Mouse (Mus musculus): ENCODE measurements around the gene Mob1a. TPM values are rescaled to one million over a fixed set of nuclear protein-coding genes. Genes with fewer than 3 reads are reported as not detected.

Mob1a gene
- polyA plus RNA-seq (2015; fragmentation: Nextera tagmentation; extraction: Ambion mirVana) = 27.3 and 27.6 TPM in 2 replicates

GRCm38 (mm10) chr6:83325525-83326393 lies at the start of gene Mob1a, which contains the start of gene Mthfd2:
Gene Mob1a (plus strand): TSS chr6:83326016.
Gene Mthfd2 (minus strand): TSS chr6:83325908.
- Histone ChIP-seq H3K27me3 (no peaks in the 10 kb centered on the region; the same call in 1 of the 2 replicates), H3K4me1 (replicated peaks) (peaks cover 28% of the 10 kb centered on the region), H3K9ac (peak within 1 kb of the TSS; percentile 95), H3K4me3 (peak within 1 kb of the TSS; percentile 91), H3K36me3 (peaks cover 18% of the 10 kb centered on the region), H3K4me2 (peak within 1 kb of the TSS; percentile 71), H3K9me3 (no peaks in the 10 kb centered on the region), H3K27ac (peak within 1 kb of the TSS; percentile 93)
- 2% methylated on average over 46 of the region's 65 CpGs for WGBS
- peak; percentile 99 for ATAC-seq (ENCODE audit: low FRiP score)

- Histone ChIP-seq H3K4me1 (replicated peaks) (no peaks in the 10 kb centered on the region), H3K4me2 (no peak overlapping the region), H3K9ac (no peak overlapping the region), H3K4me3 (no peak overlapping the region), H3K36me3 (no peaks in the 10 kb centered on the region), H3K9me3 (no peaks in the 10 kb centered on the region), H3K27me3 (0 out of 2 replicates have a peak, but pooled peaks cover 11% of the 10 kb centered on the region), H3K27ac (no peak overlapping the region)
- ATAC-seq (ENCODE audit: low FRiP score) = no peak
- 73% methylated on average over 13 of the region's 13 CpGs for WGBS
Observed at GRCm38 (mm10) chr6:83277151-83277550, 48.7 kb upstream of the Mob1a start.

- H3K4me3 ChIP-seq = no peak overlapping the region
- no peaks in the 10 kb centered on the region for H3K36me3 ChIP-seq
- ATAC-seq (ENCODE audit: low FRiP score) = no peak
- H3K27ac ChIP-seq = no peak overlapping the region
- no peaks in the 10 kb centered on the region for H3K4me1 ChIP-seq (replicated peaks)
- no peak overlapping the region for H3K4me2 ChIP-seq
- no peak overlapping the region for H3K9ac ChIP-seq
- H3K27me3 ChIP-seq = 0 out of 2 replicates have a peak, but pooled peaks cover 11% of the 10 kb centered on the region
- H3K9me3 ChIP-seq = no peaks in the 10 kb centered on the region
- WGBS = 24% methylated on average over 2 of the region's 2 CpGs
Observed at GRCm38 (mm10) chr6:83278881-83279280, 46.9 kb upstream of the Mob1a start.

DNA sequence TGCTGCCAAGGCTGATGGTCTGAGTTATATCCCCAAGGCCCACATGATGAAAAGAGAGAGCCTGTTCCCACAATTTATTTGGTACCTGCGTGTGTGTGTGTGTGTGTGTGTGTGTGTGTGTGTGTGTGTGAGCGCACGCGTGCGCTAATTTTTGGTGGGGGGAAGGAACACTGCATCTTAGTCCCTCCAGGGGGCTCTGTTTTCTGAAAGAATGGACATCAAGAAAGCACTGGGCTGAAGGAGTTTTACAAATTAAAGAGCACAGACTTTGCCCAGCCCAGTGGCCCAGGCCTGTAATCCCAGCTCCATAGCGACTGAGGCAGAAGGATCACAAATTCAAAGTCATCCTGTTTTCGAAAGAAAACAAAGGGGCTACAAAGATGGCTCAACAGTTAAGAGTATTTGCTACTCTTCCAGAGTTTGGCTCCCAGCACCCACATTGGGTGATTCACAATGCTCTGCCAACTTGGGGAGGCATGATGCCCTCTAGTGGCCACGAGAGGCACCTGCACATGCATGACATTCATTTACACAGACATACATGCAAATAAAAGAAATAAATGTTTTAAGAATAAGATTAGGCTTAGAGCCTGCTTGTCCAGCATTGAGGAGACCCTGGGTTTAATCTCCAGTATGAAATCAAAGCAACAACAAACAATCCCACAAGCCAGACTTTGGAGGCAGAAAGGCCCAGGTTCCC lies 45.4 kb upstream of the Mob1a start:
- no peaks in the 10 kb centered on the region for H3K4me1 ChIP-seq (replicated peaks)
- H3K9me3 ChIP-seq = no peaks in the 10 kb centered on the region
- H3K4me3 ChIP-seq = no peak overlapping the region
- ATAC-seq (ENCODE audit: low FRiP score) = no peak
- no peak overlapping the region for H3K9ac ChIP-seq
- no peaks in the 10 kb centered on the region for H3K36me3 ChIP-seq
- H3K4me2 ChIP-seq = no peak overlapping the region
- H3K27ac ChIP-seq = no peak overlapping the region
- WGBS = 75% methylated on average over 8 of the region's 8 CpGs
- 0 out of 2 replicates have a peak, but pooled peaks cover 11% of the 10 kb centered on the region for H3K27me3 ChIP-seq

GRCm38 (mm10) chr6:83300447-83301229 lies 25.2 kb upstream of the Mob1a start:
- Histone ChIP-seq H3K4me3 (no peak overlapping the region), H3K36me3 (peaks cover 12% of the 10 kb centered on the region), H3K9ac (no peak overlapping the region), H3K4me1 (replicated peaks) (no peaks in the 10 kb centered on the region), H3K4me2 (no peak overlapping the region), H3K9me3 (no peaks in the 10 kb centered on the region), H3K27ac (no peak overlapping the region), H3K27me3 (no peaks in the 10 kb centered on the region)
- 83% methylated on average over 7 of the region's 7 CpGs for WGBS
- ATAC-seq (ENCODE audit: low FRiP score) = no peak

- H3K27me3 ChIP-seq = no peaks in the 10 kb centered on the region
- peaks cover 18% of the 10 kb centered on the region for H3K36me3 ChIP-seq
- no peaks in the 10 kb centered on the region for H3K9me3 ChIP-seq
- H3K9ac ChIP-seq = no peak overlapping the region
- H3K4me2 ChIP-seq = no peak overlapping the region
- 83% methylated on average over 2 of the region's 2 CpGs for WGBS
- no peak overlapping the region for H3K4me3 ChIP-seq
- ATAC-seq (ENCODE audit: low FRiP score) = no peak
- no peak overlapping the region for H3K27ac ChIP-seq
- H3K4me1 ChIP-seq (replicated peaks) = no peaks in the 10 kb centered on the region
Observed at GRCm38 (mm10) chr6:83301294-83301693, 24.5 kb upstream of the Mob1a start.

DNA sequence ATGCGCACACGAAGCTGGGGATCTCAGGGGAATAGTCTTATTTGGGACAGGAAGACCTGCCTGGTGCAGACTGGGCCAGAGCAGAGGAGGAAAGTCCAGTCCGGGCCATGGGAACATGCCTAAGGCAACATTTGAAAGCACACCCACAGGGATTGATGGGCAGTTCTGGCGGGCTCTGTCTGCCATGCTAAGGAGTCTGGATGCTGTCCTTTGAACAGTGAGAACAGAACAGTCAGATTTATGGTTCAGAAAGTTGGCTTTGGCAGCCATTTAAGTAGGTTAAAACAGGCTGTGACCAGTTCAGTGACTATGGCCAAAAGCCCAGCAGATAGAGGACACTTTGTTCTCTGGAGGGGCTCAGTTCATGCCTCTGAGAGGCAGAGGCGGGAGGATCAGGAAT lies 23.6 kb upstream of the Mob1a start:
- Histone ChIP-seq H3K4me3 (no peak overlapping the region), H3K36me3 (peaks cover 27% of the 10 kb centered on the region), H3K27ac (no peak overlapping the region), H3K9ac (no peak overlapping the region), H3K4me1 (replicated peaks) (no peaks in the 10 kb centered on the region), H3K9me3 (no peaks in the 10 kb centered on the region), H3K4me2 (no peak overlapping the region), H3K27me3 (no peaks in the 10 kb centered on the region)
- 79% methylated on average over 5 of the region's 5 CpGs for WGBS
- ATAC-seq (ENCODE audit: low FRiP score) = no peak

DNA sequence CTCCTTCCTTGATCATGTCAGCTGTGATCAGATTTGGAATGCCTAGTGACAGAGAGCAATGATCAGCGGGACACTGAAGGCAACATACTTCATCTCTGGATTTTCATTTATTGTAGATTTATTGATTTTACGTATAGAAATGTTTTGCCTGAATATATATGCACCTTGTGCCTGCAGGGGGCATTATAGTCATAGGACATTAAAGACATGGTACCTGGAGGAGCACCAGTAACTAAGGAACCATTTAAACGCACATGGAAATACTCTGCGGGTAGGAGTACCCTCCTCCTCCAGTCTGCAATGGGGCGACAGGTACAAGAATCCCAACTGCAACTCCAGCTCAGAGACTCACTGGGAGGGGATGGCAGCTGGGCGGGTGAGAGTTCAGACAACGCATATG lies 16.8 kb upstream of the Mob1a start:
- Histone ChIP-seq H3K9me3 (no peaks in the 10 kb centered on the region), H3K9ac (no peak overlapping the region), H3K4me1 (replicated peaks) (no peaks in the 10 kb centered on the region), H3K4me2 (no peak overlapping the region), H3K27ac (no peak overlapping the region), H3K27me3 (no peaks in the 10 kb centered on the region), H3K36me3 (peaks cover 75% of the 10 kb centered on the region), H3K4me3 (no peak overlapping the region)
- no peak for ATAC-seq (ENCODE audit: low FRiP score)
- WGBS = 93% methylated on average over 7 of the region's 7 CpGs

DNA sequence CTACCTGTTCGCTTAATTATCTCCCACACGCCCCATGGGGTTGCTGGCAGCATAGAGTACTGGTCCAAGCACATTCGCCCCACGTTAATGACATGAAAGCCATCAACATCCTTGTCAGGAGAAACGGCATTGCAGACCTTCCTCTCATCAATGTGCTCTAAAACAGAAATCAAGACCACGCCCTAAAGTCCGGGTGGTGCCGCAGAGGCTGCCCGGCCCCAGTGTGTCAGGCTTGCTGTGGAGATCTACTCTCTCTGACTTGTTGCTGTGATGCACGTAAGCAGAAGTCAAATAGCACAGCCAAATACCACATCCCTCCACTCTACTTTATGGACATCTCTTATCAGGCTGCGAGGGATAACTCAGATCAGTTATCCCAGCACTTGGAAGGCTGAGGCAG lies 14.6 kb upstream of the Mob1a start:
- Histone ChIP-seq H3K27me3 (no peaks in the 10 kb centered on the region), H3K36me3 (peaks cover 58% of the 10 kb centered on the region), H3K4me3 (no peak overlapping the region), H3K4me2 (no peak overlapping the region), H3K27ac (no peak overlapping the region), H3K9ac (no peak overlapping the region), H3K4me1 (replicated peaks) (peaks cover 9% of the 10 kb centered on the region), H3K9me3 (no peaks in the 10 kb centered on the region)
- 97% methylated on average over 11 of the region's 11 CpGs for WGBS
- no peak for ATAC-seq (ENCODE audit: low FRiP score)

DNA sequence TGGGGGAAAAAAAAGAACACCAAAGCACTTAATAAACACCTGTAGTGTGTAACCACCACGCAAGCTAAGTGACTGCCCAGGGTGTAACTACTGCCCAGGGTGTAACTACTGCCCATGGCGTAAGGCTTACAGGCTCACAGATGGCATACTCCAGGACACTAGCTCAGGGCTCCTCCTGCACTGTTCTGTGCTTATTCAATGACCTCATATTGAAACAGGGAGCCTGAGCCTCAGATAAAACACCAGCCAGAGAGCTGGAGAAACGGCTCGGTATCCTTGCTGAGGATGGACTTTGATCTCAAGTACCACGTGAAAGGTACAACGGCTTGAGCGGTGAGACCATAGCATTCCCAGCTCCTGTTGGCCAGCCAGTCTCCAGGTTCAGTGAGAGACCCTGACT lies 13.8 kb upstream of the Mob1a start:
- H3K4me2 ChIP-seq = no peak overlapping the region
- H3K27me3 ChIP-seq = no peaks in the 10 kb centered on the region
- H3K4me1 ChIP-seq (replicated peaks) = peaks cover 16% of the 10 kb centered on the region
- peaks cover 50% of the 10 kb centered on the region for H3K36me3 ChIP-seq
- H3K9me3 ChIP-seq = no peaks in the 10 kb centered on the region
- no peak overlapping the region for H3K4me3 ChIP-seq
- whole genome bisulfite sequencing = 92% methylated on average over 7 of the region's 7 CpGs
- no peak overlapping the region for H3K27ac ChIP-seq
- no peak for ATAC-seq (ENCODE audit: low FRiP score)
- no peak overlapping the region for H3K9ac ChIP-seq

DNA sequence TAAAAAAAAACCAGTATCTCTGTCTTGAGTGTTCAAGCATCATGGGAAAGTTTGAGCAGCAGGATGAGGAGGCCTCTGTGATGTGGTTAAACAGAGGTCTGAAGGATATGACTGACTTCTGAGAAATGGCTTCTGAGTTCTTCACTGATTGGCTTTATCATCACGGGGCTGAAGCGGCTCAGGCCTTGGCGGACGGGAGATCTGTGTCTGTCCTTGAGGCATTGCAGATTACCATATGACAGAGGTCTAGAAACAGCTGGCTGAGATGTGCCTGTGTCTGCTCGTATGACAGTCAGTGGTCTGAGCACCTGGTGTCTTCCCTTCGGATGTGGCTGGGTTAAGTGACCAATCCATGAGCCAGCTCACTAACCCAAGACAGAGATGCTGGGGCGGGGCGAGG lies 13.3 kb upstream of the Mob1a start:
- Histone ChIP-seq H3K4me3 (no peak overlapping the region), H3K4me1 (replicated peaks) (peaks cover 16% of the 10 kb centered on the region), H3K4me2 (no peak overlapping the region), H3K9ac (no peak overlapping the region), H3K27ac (no peak overlapping the region), H3K9me3 (no peaks in the 10 kb centered on the region), H3K27me3 (no peaks in the 10 kb centered on the region), H3K36me3 (peaks cover 46% of the 10 kb centered on the region)
- ATAC-seq (ENCODE audit: low FRiP score) = no peak
- WGBS = 89% methylated on average over 8 of the region's 8 CpGs

DNA sequence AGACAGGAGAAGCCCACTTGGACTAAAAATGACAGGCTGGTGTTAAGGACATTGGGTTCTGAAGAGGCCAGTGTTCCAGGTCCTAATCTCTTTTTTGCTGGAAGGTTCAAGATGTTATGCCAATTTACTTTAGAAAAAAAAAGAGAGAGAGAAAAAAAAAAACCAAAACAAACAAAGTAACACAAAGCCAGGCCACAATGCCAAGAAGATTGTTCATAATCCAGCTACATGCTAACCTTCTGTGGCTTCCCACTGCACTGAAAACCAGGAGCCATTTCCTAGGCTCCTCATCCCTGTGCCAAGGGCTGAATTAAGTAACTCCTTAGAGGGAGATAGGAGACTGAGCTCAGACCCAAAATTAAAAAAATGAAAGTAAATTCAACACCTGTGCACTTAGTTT lies 10.5 kb upstream of the Mob1a start:
- H3K9me3 ChIP-seq = no peaks in the 10 kb centered on the region
- H3K4me2 ChIP-seq = peak overlapping the region; percentile 86
- 0 out of 2 replicates have a peak overlapping the region, but pooled peaks have one; percentile 14 for H3K9ac ChIP-seq
- no peaks in the 10 kb centered on the region for H3K27me3 ChIP-seq
- ATAC-seq (ENCODE audit: low FRiP score) = no peak
- H3K4me1 ChIP-seq (replicated peaks) = peaks cover 16% of the 10 kb centered on the region
- H3K4me3 ChIP-seq = no peak overlapping the region
- H3K27ac ChIP-seq = no peak overlapping the region
- H3K36me3 ChIP-seq = peaks cover 30% of the 10 kb centered on the region

Measured in hindbrain, embryonic 13.5 days (tissue).